Mouse (Mus musculus): ENCODE data around the gene Timm8a2.

- TF ChIP-seq CTCF (IDR thresholded peaks at IDR 0.05 in 2 of 3, conservative IDR thresholded peaks at IDR 0.05 in 1 of 3; ENCODE audit: control insufficient read depth in 1 of 3, insufficient read depth in 1 of 3, low read depth in 2 of 3, low read length in 3 of 3, poor library complexity in 1 of 3, severe bottlenecking in 1 of 3) (no peak), MAX (IDR thresholded peaks at IDR 0.05; ENCODE audit: low read length) (no peak), SIN3A (IDR thresholded peaks at IDR 0.05; ENCODE audit: low read length) (no peak), MYC (IDR thresholded peaks at IDR 0.05; ENCODE audit: low read depth, low read length) (no peak), MYB (IDR thresholded peaks at IDR 0.05; ENCODE audit: low read depth, low read length) (no peak), SMC3 (IDR thresholded peaks at IDR 0.05; ENCODE audit: low read depth, low read length) (no peak), EP300 (IDR thresholded peaks at IDR 0.05; ENCODE audit: low read depth in 1 of 2, low read length in 2 of 2) (no peak), JUND (IDR thresholded peaks at IDR 0.05; ENCODE audit: low read depth, low read length) (no peak), RCOR1 (IDR thresholded peaks at IDR 0.05; ENCODE audit: low read depth, low read length) (no peak), ZC3H11A (IDR thresholded peaks at IDR 0.05; ENCODE audit: low read depth, low read length) (no peak), ZKSCAN1 (IDR thresholded peaks at IDR 0.05; ENCODE audit: low read depth, low read length) (no peak), MAZ (IDR thresholded peaks at IDR 0.05; ENCODE audit: low read depth, low read length) (no peak), POLR2A (IDR thresholded peaks at IDR 0.05; ENCODE audit: control insufficient read depth in 1 of 2, insufficient read depth in 1 of 2, low read depth in 1 of 2, low read length in 2 of 2, poor library complexity in 1 of 2) (no peak)
These were observed 2.4 kb upstream of the Timm8a2 start for GRCm38 (mm10) chr14:122032045-122032444.

Data from MEL (cell line).